Mouse (Mus musculus) hindbrain, embryonic 13.5 days (tissue): ENCODE measurements around the gene Timeless. TPM values are rescaled to one million over a fixed set of nuclear protein-coding genes. Genes with fewer than 3 reads are reported as not detected.

Experiments used
- ATAC-seq: fragments of 200-750 bp; cut with Nextera tagmentation; 2 replicates; pipeline ENCODE4 v1.8.0; 2017; ENCODE audit warnings: moderate TSS enrichment; ENCODE audit not compliant: low FRiP score
- H3K27ac ChIP-seq: fragments of 300-500 bp; sonication (generic); 2 replicates; pipeline ENCODE4 v1.5.1; 2015; ENCODE audit warnings: inconsistent platforms, mild to moderate bottlenecking, moderate library complexity
- H3K27me3 ChIP-seq: fragments of 300-500 bp; sonication (generic); 2 replicates; pipeline ENCODE4 v1.6.1; 2015; ENCODE audit warnings: mild to moderate bottlenecking, inconsistent platforms
- H3K36me3 ChIP-seq: fragments of 300-500 bp; sonication (generic); 2 replicates; pipeline ENCODE4 v1.6.1; 2015; ENCODE audit warnings: mild to moderate bottlenecking, inconsistent platforms
- H3K4me1 ChIP-seq: fragments of 300-500 bp; sonication (generic); replicated peaks from 2 replicates; pipeline ENCODE4 v1.6.1; 2015; ENCODE audit warnings: inconsistent platforms
- H3K4me2 ChIP-seq: fragments of 300-500 bp; sonication (generic); 2 replicates; pipeline ENCODE4 v1.6.1; 2015; ENCODE audit warnings: inconsistent platforms, mild to moderate bottlenecking, moderate library complexity
- H3K4me3 ChIP-seq: fragments of 300-500 bp; sonication (generic); 2 replicates; pipeline ENCODE4 v1.5.1; 2015; ENCODE audit warnings: mild to moderate bottlenecking, inconsistent platforms
- H3K9ac ChIP-seq: fragments of 300-500 bp; sonication (generic); 2 replicates; pipeline ENCODE4 v1.6.1; 2015; ENCODE audit warnings: mild to moderate bottlenecking, inconsistent platforms
- H3K9me3 ChIP-seq: fragments of 300-500 bp; sonication (generic); 2 replicates; pipeline ENCODE4 v1.6.1; 2016; ENCODE audit warnings: inconsistent platforms
- WGBS: fragments of 180-500 bp; shearing (Covaris S2); methylation state at CpG from one replicate; pipeline ENCODE4 v1.1.7; 2015; 5-methylcytosine and 5-hydroxymethylcytosine counted together
- polyA plus RNA-seq: library from polyadenylated mRNA; unstranded; fragments of >200 nt; fragmentation: Nextera tagmentation; extraction: Ambion mirVana; gene quantifications from 2 replicates; pipeline ENCODE4 v1.2.1, GENCODE M21; 2015

Gene Timeless
- polyA plus RNA-seq, 1 experiment from 2014 or later, result 24.6 TPM

- Histone ChIP-seq H3K9me3 (no peaks in the 10 kb centered on the region), H3K4me3 (no peak overlapping the region), H3K4me2 (no peak overlapping the region), H3K4me1 (peaks cover 14% of the 10 kb centered on the region), H3K27me3 (peaks cover 16% of the 10 kb centered on the region), H3K9ac (no peak overlapping the region), H3K36me3 (no peaks in the 10 kb centered on the region), H3K27ac (no peak overlapping the region)
- 94% methylated on average over 5 of the region's 5 CpGs for WGBS
- ATAC-seq, result no peak
These were observed 16.9 kb upstream of the Timeless start for GRCm38 (mm10) chr10:128214981-128215380.

GRCm38 (mm10) chr10:128218387-128219117, 13.3 kb upstream of the Timeless start:
- no peak for ATAC-seq

GRCm38 (mm10) chr10:128221533-128222286, 10.2 kb upstream of the Timeless start:
- ATAC-seq, result no peak
- Histone ChIP-seq H3K27ac (no peak overlapping the region), H3K4me3 (no peak overlapping the region), H3K9ac (no peak overlapping the region), H3K4me2 (no peak overlapping the region), H3K27me3 (no peaks in the 10 kb centered on the region), H3K4me1 (no peaks in the 10 kb centered on the region), H3K36me3 (no peaks in the 10 kb centered on the region), H3K9me3 (no peaks in the 10 kb centered on the region)
- 64% methylated on average over 16 of the region's 16 CpGs for WGBS

More at GRCm38 (mm10) chr10:128218387-128219117, 13.3 kb upstream of the Timeless start:
- 94% methylated on average over 18 of the region's 18 CpGs for WGBS
- Histone ChIP-seq H3K36me3 (no peaks in the 10 kb centered on the region), H3K4me2 (no peak overlapping the region), H3K27ac (no peak overlapping the region), H3K9ac (no peak overlapping the region), H3K4me1 (no peaks in the 10 kb centered on the region), H3K27me3 (peaks cover 11% of the 10 kb centered on the region), H3K9me3 (no peaks in the 10 kb centered on the region), H3K4me3 (no peak overlapping the region)

- Histone ChIP-seq H3K27ac (no peak overlapping the region), H3K36me3 (no peaks in the 10 kb centered on the region), H3K4me3 (no peak overlapping the region), H3K9me3 (no peaks in the 10 kb centered on the region), H3K9ac (no peak overlapping the region), H3K27me3 (no peaks in the 10 kb centered on the region), H3K4me1 (no peaks in the 10 kb centered on the region), H3K4me2 (no peak overlapping the region)
- 60% methylated on average over 5 of the region's 5 CpGs for WGBS
- ATAC-seq, result no peak
These were observed 6.8 kb upstream of the Timeless start for GRCm38 (mm10) chr10:128225064-128225463.

- Histone ChIP-seq H3K27ac (no peak within 1 kb of the TSS), H3K36me3 (no peaks in the 10 kb centered on the region), H3K9me3 (no peaks in the 10 kb centered on the region), H3K4me2 (no peak within 1 kb of the TSS), H3K9ac (no peak within 1 kb of the TSS), H3K4me1 (no peaks in the 10 kb centered on the region), H3K4me3 (no peak within 1 kb of the TSS), H3K27me3 (no peaks in the 10 kb centered on the region)
- WGBS, result 54% methylated on average over 4 of the region's 4 CpGs
- ATAC-seq, result no peak
These were observed 6.3 kb upstream of the Timeless start, which contains the start of gene Mip for GRCm38 (mm10) chr10:128225538-128225937. TSS of gene Mip (plus strand) at chr10:128225838.

GRCm38 (mm10) chr10:128227592-128227991, 4.3 kb upstream of the Timeless start:
- 88% methylated on average over 9 of the region's 9 CpGs for WGBS
- Histone ChIP-seq H3K4me3 (no peak overlapping the region), H3K36me3 (no peaks in the 10 kb centered on the region), H3K4me1 (0 out of 2 replicates have a peak, but pooled peaks cover 5% of the 10 kb centered on the region), H3K27me3 (no peaks in the 10 kb centered on the region), H3K9me3 (no peaks in the 10 kb centered on the region), H3K9ac (no peak overlapping the region), H3K27ac (no peak overlapping the region), H3K4me2 (no peak overlapping the region)
- ATAC-seq, result no peak

GRCm38 (mm10) chr10:128228009-128228408, 3.9 kb upstream of the Timeless start:
- WGBS, result 92% methylated on average over 8 of the region's 8 CpGs
- Histone ChIP-seq H3K27ac (no peak overlapping the region), H3K4me2 (no peak overlapping the region), H3K9ac (no peak overlapping the region), H3K9me3 (no peaks in the 10 kb centered on the region), H3K4me3 (no peak overlapping the region), H3K4me1 (peaks cover 8% of the 10 kb centered on the region; the same call in 1 of the 2 replicates), H3K27me3 (no peaks in the 10 kb centered on the region), H3K36me3 (no peaks in the 10 kb centered on the region)
- no peak for ATAC-seq

GRCm38 (mm10) chr10:128230582-128230981, 1.3 kb upstream of the Timeless start:
- H3K9ac ChIP-seq, result no peak overlapping the region

GRCm38 (mm10) chr10:128231146-128231545, 719 bp upstream of the Timeless start:
- Histone ChIP-seq H3K9me3 (no peaks in the 10 kb centered on the region), H3K36me3 (no peaks in the 10 kb centered on the region), H3K4me2 (peak overlapping the region; percentile 63), H3K27me3 (no peaks in the 10 kb centered on the region), H3K9ac (peak overlapping the region; percentile 82; the same call in 1 of the 2 replicates), H3K4me1 (peaks cover 9% of the 10 kb centered on the region; the same call in 1 of the 2 replicates), H3K27ac (no peak overlapping the region), H3K4me3 (peak overlapping the region; percentile 69)
- ATAC-seq, result no peak
- 21% methylated on average over 5 of the region's 5 CpGs for WGBS

More at GRCm38 (mm10) chr10:128230582-128230981, 1.3 kb upstream of the Timeless start:
- Histone ChIP-seq H3K4me1 (peaks cover 9% of the 10 kb centered on the region; the same call in 1 of the 2 replicates), H3K4me2 (no peak overlapping the region), H3K4me3 (no peak overlapping the region), H3K27me3 (no peaks in the 10 kb centered on the region), H3K36me3 (no peaks in the 10 kb centered on the region), H3K9me3 (no peaks in the 10 kb centered on the region), H3K27ac (no peak overlapping the region)
- 84% methylated on average over 12 of the region's 12 CpGs for WGBS
- no peak for ATAC-seq

GRCm38 (mm10) chr10:128232420-128232985, 638 bp downstream of the Timeless start:
- ATAC-seq, result peak; percentile 18

GRCm38 (mm10) chr10:128236321-128236720, 4.5 kb downstream of the Timeless start:
- WGBS, result 77% methylated on average over 4 of the region's 4 CpGs
- no peak for ATAC-seq
- Histone ChIP-seq H3K4me2 (no peak overlapping the region), H3K27me3 (no peaks in the 10 kb centered on the region), H3K4me3 (no peak overlapping the region), H3K27ac (no peak overlapping the region), H3K4me1 (peaks cover 9% of the 10 kb centered on the region; the same call in 1 of the 2 replicates), H3K9me3 (no peaks in the 10 kb centered on the region), H3K9ac (no peak overlapping the region), H3K36me3 (peaks cover 13% of the 10 kb centered on the region)

More at GRCm38 (mm10) chr10:128232420-128232985, 638 bp downstream of the Timeless start:
- peaks cover 9% of the 10 kb centered on the region; the same call in 1 of the 2 replicates for H3K4me1 ChIP-seq
- H3K4me2 ChIP-seq, result peak overlapping the region; percentile 63
- peak overlapping the region; percentile 69 for H3K4me3 ChIP-seq
- H3K36me3 ChIP-seq, result no peaks in the 10 kb centered on the region
- 0% methylated on average over 14 of the region's 14 CpGs for WGBS
- H3K27me3 ChIP-seq, result no peaks in the 10 kb centered on the region
- peak overlapping the region; percentile 91 for H3K27ac ChIP-seq
- peak overlapping the region; percentile 82 for H3K9ac ChIP-seq
- H3K9me3 ChIP-seq, result no peaks in the 10 kb centered on the region
